Mouse (Mus musculus) right cerebral cortex, postnatal 25 days (tissue): ENCODE results near the gene Syt1.
A peak's percentile ranks its signal among the peaks of the same experiment; 100 is the strongest.

Experiments
- DNase-seq: peaks from one replicate; pipeline ENCODE4 v3.0.0; 2022

The Syt1 gene

DNA sequence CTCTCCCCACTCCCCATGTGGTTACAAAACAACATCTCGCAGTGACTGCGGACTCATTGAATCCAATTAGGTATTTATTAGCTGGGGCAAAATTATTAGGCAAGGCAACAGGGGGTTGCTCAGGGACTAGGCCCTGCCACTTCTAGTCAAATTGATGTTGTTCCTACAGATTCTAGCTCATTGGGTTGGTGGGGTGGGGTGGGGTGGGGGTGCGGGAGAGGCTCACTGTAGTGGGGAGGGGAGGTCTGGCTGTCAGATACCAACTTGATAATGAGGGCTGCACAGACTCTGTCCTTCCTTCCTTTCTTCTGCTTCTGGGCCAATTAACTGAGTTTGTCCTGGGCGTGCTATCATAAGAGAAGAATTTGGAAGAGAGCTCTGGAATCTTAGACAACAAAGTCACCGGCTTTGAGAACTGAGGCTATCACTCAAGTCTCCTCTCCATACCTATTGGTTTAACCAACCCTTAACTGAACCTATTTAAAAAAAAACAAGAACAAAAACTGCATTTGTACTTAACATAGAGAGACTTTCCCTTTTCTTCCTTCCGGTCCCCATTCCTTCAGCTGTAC lies 441.1 kb downstream of the Syt1 start:
- DNase-seq: no peak

- no peak for DNase-seq
Observed at GRCm38 (mm10) chr10:108568925-108569324, 441.9 kb downstream of the Syt1 start.

DNA sequence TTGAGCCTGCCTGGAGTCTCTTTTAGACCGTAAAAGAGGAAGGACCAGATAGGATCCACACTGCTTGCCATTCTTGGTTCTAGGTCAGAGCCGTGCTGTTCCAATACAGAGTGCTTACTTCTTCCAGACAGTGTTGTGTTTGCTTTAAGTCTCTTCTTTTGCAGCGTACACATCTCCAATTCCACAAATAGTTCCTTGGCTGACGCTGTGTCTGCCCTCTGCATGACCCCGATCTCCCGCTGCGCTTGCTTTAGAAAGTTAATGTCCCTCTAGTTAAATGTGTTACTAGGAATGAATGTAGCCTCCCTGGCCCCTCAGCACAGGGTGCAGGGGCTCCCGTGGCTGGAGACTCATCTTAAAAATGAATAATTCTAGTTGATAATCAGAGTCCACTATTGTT lies 442.6 kb downstream of the Syt1 start:
- no peak for DNase-seq

- no peak for DNase-seq
Observed at GRCm38 (mm10) chr10:108567456-108567855, 443.3 kb downstream of the Syt1 start.

DNA sequence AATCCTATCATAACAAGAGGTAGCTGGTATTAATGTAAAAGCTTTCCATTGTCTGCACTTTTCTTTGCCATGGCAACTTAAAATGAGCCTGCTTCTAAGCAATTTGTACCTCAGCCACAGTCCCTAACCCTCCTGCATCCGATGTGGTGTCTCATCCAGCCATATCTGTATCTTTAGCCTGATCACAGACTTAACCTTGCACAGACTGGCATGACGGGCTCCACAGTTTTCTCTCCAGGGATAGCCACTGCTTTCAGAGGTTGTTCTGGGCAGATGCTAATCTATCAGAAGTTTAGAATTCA lies 451.2 kb downstream of the Syt1 start:
- no peak for DNase-seq

DNA sequence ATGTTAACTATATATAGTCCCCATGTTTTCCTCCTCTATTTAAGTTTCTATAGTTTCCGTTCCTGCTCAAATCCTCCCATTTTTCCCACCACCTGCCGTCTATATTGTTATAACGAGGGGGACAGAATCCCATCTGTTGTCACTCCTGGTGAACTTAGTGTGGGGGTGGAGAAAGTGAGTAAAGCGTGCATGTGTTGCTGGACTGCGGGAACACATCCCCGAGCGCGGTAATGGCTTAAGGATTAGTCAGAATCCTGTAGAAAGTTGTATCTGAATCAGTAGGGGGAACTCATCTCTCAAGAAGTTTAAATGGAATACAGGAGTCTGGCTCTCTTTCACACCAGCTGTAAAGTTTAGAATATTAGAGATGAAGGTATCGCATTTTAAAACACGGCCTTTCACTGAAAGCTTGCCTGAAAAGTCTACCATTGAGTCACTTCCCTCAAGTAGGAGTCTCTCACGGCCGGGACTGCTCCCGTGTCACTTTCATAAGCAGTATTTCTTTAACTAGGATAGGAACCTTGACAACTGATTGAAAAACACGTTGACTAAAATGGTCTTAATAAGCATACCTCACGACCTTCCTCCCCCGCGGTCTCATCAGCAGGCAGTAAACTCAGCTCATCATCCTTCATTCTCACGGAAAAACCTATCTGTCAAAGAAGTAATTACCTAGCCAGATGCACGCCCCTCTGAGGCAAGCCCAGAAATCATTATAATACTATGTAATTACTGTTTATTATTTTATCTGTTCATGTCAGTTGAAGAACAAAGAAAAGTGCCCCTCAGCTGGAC lies 451.8 kb downstream of the Syt1 start:
- no peak for DNase-seq

- DNase-seq: no peak
Observed at GRCm38 (mm10) chr10:108552544-108552943, 458.2 kb downstream of the Syt1 start.

- DNase-seq: no peak
Observed at GRCm38 (mm10) chr10:108545715-108546114, 465.1 kb downstream of the Syt1 start.

DNA sequence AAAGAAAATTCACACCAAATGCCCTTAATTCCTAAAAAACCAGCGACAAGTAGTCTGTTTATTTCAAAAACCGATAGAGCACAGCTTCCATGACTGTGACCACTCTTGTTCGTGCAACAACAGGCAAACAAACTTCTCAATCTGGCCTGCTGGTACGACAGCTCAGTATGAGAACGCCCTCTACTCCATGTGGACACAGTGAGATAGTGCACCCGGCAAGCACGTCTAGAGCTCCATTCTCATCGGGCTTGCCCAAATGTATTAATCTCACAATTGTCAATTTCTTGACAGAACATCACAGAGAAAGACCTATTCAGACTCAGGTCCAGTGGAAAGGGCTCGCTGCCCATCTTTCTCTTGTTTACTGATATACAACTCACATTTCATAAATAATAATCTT lies 469.2 kb downstream of the Syt1 start:
- DNase-seq: no peak

- DNase-seq: no peak
Observed at GRCm38 (mm10) chr10:108538546-108538945, 472.2 kb downstream of the Syt1 start.

DNA sequence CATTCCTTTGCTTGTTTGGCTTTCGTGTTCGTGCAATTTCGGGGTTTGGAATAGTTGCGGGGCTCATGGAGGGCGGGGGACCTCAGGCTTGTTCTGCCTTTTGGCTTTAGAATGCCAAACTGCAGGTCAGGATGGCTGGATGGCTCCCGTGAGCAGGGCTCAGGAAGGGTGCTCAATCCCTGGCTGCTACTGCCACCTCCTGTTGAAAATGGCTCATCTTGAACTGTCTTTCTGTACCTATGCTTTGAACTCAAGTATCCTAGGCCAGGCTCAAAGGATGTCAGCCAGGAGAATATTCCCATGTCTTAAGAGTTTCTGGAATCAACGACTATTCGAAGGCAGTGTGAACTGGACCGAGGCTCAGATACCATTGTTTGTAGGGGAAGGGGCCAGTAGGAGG lies 473.1 kb downstream of the Syt1 start:
- DNase-seq: no peak

DNA sequence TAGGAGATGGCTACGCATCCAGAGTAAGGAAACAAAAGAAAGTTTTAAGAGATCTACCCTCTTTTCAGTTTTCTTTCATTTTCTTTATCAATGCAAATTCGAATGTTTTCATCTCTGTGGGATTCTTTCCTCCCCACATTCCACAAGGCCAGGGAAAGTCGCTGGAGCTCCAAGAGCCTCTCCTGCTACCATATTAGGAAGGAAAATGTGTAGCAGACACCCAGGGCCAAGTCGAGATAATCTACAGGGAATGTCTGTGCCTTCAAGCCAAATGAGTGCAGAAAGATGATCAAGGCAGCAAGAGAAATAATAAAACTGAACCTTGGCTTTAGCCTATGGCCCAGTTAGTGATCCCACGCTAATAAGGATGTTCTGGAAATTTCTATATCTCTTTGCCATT lies 474.9 kb downstream of the Syt1 start:
- no peak for DNase-seq

- DNase-seq: no peak
Observed at GRCm38 (mm10) chr10:108534112-108534511, 476.7 kb downstream of the Syt1 start.

DNA sequence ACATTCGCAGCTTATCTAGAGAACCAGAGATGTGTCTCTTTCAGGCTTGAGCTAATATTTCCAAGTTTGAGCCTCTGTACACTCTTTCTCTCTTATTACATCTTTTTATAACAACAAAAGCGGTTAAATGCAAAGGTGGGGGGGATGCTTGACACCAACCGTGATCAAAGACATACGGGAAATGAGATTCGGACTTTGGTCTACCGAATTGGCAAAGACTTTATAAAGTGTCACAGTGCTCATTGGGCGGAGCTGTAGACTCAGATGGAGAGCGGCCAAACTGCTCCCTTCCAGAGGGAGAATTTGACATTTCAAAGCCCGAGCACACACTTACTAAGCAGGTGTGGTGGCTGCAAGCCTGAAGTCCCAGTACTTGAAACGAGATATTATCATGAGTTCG lies 477.9 kb downstream of the Syt1 start:
- no peak for DNase-seq

- DNase-seq: no peak
Observed at GRCm38 (mm10) chr10:108532283-108532682, 478.5 kb downstream of the Syt1 start.

DNA sequence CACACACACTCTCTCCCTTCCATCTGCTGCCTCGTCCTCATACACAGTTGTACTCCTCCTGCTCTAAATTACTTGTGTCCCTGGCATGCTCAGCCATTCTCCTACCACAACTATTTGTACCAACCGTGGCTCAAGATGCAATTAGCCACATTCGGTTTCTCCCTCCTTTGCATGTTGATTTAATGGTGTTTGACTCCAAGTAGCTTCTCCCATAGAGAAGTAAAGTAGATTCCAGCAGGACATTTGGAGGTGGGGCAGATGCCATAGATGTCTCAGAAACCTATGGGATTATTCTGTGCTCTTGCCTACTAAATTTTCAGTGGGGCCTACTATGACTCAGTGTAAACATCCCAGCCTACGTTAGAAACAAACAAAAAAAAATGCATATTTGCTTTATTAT lies 479.1 kb downstream of the Syt1 start:
- DNase-seq: no peak

DNA sequence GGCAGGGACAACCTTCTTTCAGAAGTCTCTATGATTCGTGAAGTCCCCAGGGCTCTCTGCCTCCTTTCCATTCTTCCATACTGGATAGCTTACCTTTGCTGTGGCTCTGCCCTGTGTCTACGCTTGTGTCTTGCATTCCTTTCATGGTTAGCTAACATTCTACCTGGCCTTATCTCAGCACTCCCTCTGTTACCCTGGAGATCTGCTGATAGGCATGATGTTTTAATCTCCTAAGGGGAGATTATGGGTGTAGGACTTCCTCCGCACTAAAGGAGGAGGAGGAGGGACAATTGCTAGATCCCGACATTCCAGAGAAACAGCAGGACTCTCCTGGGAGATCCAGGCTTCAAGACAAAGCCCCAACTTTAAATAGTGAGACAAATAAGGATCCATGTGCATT lies 479.7 kb downstream of the Syt1 start:
- no peak for DNase-seq

DNA sequence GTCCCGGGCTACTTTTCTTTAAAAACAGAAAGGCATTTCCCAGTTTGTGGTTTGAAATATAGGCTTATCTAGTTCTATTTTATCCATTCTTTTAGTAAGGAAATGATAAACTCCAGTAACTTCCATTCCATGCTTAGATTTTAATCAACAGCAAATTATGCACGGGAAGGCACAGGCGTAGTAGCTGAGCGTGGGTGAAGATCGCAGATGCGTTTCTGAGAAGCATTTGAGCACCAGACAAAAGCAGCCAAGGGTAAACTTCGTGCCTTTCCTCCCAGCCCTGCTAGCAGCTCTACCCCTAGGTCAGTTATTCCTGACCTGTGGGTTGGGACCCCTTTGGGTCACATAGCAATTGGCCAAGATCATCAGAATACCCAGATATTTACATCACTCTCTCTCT lies 482.4 kb downstream of the Syt1 start:
- DNase-seq: no peak

- DNase-seq: no peak
Observed at GRCm38 (mm10) chr10:108525506-108525905, 485.3 kb downstream of the Syt1 start.

GRCm38 (mm10) chr10:108524306-108525029 lies 486.3 kb downstream of the Syt1 start:
- DNase-seq: no peak

- DNase-seq: no peak
Observed at GRCm38 (mm10) chr10:108519156-108519555, 491.6 kb downstream of the Syt1 start.

DNA sequence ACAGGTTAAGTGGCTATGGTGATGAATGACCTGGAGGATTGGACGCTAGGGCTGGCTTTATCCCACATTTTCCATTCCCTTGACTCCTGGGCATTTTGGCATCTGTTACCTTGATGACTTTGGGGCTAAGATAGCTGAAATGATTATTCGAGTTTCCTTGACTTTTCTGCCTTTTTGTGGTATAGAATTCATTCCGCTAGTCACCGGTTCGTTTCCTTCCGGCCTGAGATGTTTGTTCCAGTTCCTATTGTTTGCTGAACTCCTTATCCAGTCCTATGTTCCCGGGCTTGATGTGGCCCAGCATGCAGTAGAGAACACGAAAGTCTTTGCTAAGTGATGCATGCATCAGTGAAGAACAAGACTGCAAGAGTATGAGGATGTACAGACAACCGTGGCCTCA lies 493.7 kb downstream of the Syt1 start:
- DNase-seq: no peak

DNA sequence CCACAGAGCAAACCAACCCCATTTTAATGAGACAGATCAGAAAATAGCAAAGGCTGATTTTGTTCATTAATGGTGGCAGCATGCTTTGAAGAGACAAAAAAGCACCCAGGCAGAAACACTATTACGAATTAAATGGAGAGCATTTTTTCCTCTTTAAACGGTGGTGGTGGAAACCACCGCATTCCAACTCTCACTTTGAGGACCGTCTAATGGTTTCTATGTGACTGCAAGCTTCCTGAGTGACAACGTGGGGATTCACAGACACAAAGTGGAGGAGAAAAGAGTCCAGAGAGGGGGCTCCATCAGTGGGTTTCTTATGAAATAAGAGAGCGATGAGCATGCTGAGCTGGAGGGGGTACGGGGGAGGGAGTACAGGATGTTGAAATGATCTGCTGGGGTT lies 496.1 kb downstream of the Syt1 start:
- DNase-seq: peak; percentile 3

DNA sequence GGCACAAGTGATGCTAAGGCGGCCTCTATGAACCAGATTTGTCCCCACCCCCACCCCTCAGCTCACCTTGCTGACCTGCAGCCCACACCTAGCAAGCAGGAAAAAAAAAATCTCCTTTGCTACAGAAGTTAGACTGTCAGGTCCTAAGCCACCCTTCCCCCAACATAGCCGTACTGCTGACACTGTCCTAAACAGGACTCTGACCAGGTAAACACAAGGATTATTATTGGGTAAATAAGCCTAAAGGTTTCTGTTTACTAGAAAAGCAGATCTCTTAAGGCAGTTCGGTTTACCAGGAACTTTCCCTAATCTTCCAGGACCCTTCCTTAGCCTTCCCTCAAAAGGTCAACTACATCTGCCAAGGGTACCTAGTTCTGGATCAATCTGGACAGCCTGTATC lies 501.2 kb downstream of the Syt1 start:
- no peak for DNase-seq

- no peak for DNase-seq
Observed at GRCm38 (mm10) chr10:108506917-108507316, 503.9 kb downstream of the Syt1 start.
